Mouse (Mus musculus) heart, embryonic 14.5 days (tissue): ENCODE measurements around the gene Plxnd1. TPM values are rescaled to one million over a fixed set of nuclear protein-coding genes. Genes with fewer than 3 reads are reported as not detected.

Experiments used
- ATAC-seq: fragments of 200-750 bp; cut with Nextera tagmentation; 2 replicates; pipeline ENCODE4 v1.8.0; 2017; ENCODE audit warnings: low read depth, moderate TSS enrichment; ENCODE audit not compliant: insufficient number of reproducible peaks, insufficient read depth, low FRiP score
- H3K27ac ChIP-seq, 2 experiments: fragments of 200-500 bp in 1 of 2; fragments of 300-500 bp in 1 of 2; sonication (generic) in 1 of 2; replicated peaks in 1 of 2; 2 replicates each; pipeline ENCODE4 v1.5.1; 2012 to 2014; ENCODE audit warnings: low read depth in 2 of 2, low read length in 2 of 2, control low read depth in 1 of 2, mild to moderate bottlenecking in 1 of 2, mixed read lengths in 1 of 2; ENCODE audit not compliant: control insufficient read depth in 1 of 2, insufficient read depth in 1 of 2
- H3K27me3 ChIP-seq: fragments of 300-500 bp; sonication (generic); 2 replicates; pipeline ENCODE4 v1.6.1; 2014; ENCODE audit warnings: mild to moderate bottlenecking, low read length, control low read depth; ENCODE audit not compliant: control insufficient read depth, insufficient read depth
- H3K36me3 ChIP-seq: fragments of 300-500 bp; sonication (generic); 2 replicates; pipeline ENCODE4 v1.6.1; 2014; ENCODE audit warnings: mild to moderate bottlenecking, control low read depth, low read length, mixed read lengths; ENCODE audit not compliant: control insufficient read depth, insufficient read depth
- H3K4me1 ChIP-seq, 2 experiments: fragments of 200-500 bp in 1 of 2; fragments of 300-500 bp in 1 of 2; sonication (generic) in 1 of 2; 2 replicates each; pipeline ENCODE4 v1.6.1; 2012 to 2014; ENCODE audit warnings: low read length in 2 of 2, control low read depth in 1 of 2, mixed read lengths in 1 of 2; ENCODE audit not compliant: control insufficient read depth in 2 of 2, insufficient read depth in 2 of 2
- H3K4me2 ChIP-seq: fragments of 300-500 bp; sonication (generic); 2 replicates; pipeline ENCODE4 v1.6.1; 2014; ENCODE audit warnings: mild to moderate bottlenecking, low read length
- H3K4me3 ChIP-seq, 2 experiments: fragments of 200-500 bp in 1 of 2; fragments of 300-500 bp in 1 of 2; sonication (generic) in 1 of 2; 2 replicates each; pipeline ENCODE4 v1.5.1; 2012 to 2014; ENCODE audit warnings: low read length in 2 of 2, mild to moderate bottlenecking in 2 of 2, control low read depth in 1 of 2, low read depth in 1 of 2, moderate library complexity in 1 of 2; ENCODE audit not compliant: control insufficient read depth in 1 of 2, insufficient read depth in 1 of 2
- H3K9ac ChIP-seq: fragments of 300-500 bp; sonication (generic); 2 replicates; pipeline ENCODE4 v1.6.1; 2014; ENCODE audit warnings: mild to moderate bottlenecking, low read length
- H3K9me3 ChIP-seq: fragments of 300-500 bp; sonication (generic); 2 replicates; pipeline ENCODE4 v1.6.1; 2016; ENCODE audit warnings: low read length, control low read depth; ENCODE audit not compliant: control insufficient read depth
- WGBS: fragments of 180-500 bp; shearing (Covaris S2); extraction: QIAGEN DNeasy Blood & Tissue Kit; methylation state at CpG from one replicate; pipeline ENCODE4 v1.1.7; 2014; 5-methylcytosine and 5-hydroxymethylcytosine counted together
- polyA plus RNA-seq: library from polyadenylated mRNA; unstranded; fragments of >200 nt; fragmentation: Nextera tagmentation; extraction: Ambion mirVana; gene quantifications from 2 replicates; pipeline ENCODE4 v1.2.1, GENCODE M21; 2014

Gene Plxnd1
- polyA plus RNA-seq, 1 experiment from 2014 or later, result 58.8 TPM

- peak overlapping the region in 1 of 2 experiments; percentile 62; a peak in 2 of 4 replicates for H3K27ac ChIP-seq
- peaks cover 13% of the 10 kb centered on the region; the same call in 1 of the 2 replicates for H3K36me3 ChIP-seq
- no peaks in the 10 kb centered on the region for H3K9me3 ChIP-seq
- peaks cover 37 to 43% of the 10 kb centered on the region in 2 experiments for H3K4me1 ChIP-seq
- H3K4me2 ChIP-seq, result no peak overlapping the region
- 28% methylated on average over 6 of the region's 6 CpGs for WGBS
- H3K9ac ChIP-seq, result no peak overlapping the region
- no peak for ATAC-seq
- H3K27me3 ChIP-seq, result no peaks in the 10 kb centered on the region
- no peak overlapping the region for H3K4me3 ChIP-seq
Measured at GRCm38 (mm10) chr6:115908421-115908982, 86.3 kb downstream of the Plxnd1 start.

- 0 out of 4 replicates have a peak overlapping the region, but pooled peaks of 1 of the 2 experiments have one; percentile 31 for H3K27ac ChIP-seq
- H3K27me3 ChIP-seq, result no peaks in the 10 kb centered on the region
- peaks cover 13% of the 10 kb centered on the region; the same call in 1 of the 2 replicates for H3K36me3 ChIP-seq
- H3K4me1 ChIP-seq, result peaks cover 32 to 34% of the 10 kb centered on the region in 2 experiments
- H3K9me3 ChIP-seq, result no peaks in the 10 kb centered on the region
- H3K4me2 ChIP-seq, result no peak overlapping the region
- no peak overlapping the region for H3K4me3 ChIP-seq
- H3K9ac ChIP-seq, result no peak overlapping the region
- 66% methylated on average over 2 of the region's 2 CpGs for WGBS
- no peak for ATAC-seq
Measured at GRCm38 (mm10) chr6:115906871-115907270, 87.9 kb downstream of the Plxnd1 start.

- WGBS, result 53% methylated on average over 1 of the region's 1 CpGs
- no peak overlapping the region for H3K4me2 ChIP-seq
- no peaks in the 10 kb centered on the region for H3K9me3 ChIP-seq
- H3K27ac ChIP-seq, result 0 out of 4 replicates have a peak overlapping the region, but pooled peaks of 1 of the 2 experiments have one; percentile 31
- no peak overlapping the region for H3K9ac ChIP-seq
- H3K36me3 ChIP-seq, result peaks cover 13% of the 10 kb centered on the region; the same call in 1 of the 2 replicates
- ATAC-seq, result no peak
- H3K4me3 ChIP-seq, result no peak overlapping the region
- no peaks in the 10 kb centered on the region for H3K27me3 ChIP-seq
- H3K4me1 ChIP-seq, result peaks cover 32 to 33% of the 10 kb centered on the region in 2 experiments
Measured at GRCm38 (mm10) chr6:115906455-115906854, 88.3 kb downstream of the Plxnd1 start.

- Histone ChIP-seq H3K36me3 (peaks cover 13% of the 10 kb centered on the region; the same call in 1 of the 2 replicates), H3K27ac (peak overlapping the region; percentile 56 to 60), H3K9ac (no peak overlapping the region), H3K4me1 (peaks cover 26 to 32% of the 10 kb centered on the region in 2 experiments), H3K4me3 (no peak overlapping the region), H3K9me3 (no peaks in the 10 kb centered on the region), H3K27me3 (no peaks in the 10 kb centered on the region), H3K4me2 (no peak overlapping the region)
- no peak for ATAC-seq
- WGBS, result 76% methylated on average over 6 of the region's 6 CpGs
Measured at GRCm38 (mm10) chr6:115905568-115905967, 89.2 kb downstream of the Plxnd1 start.

Other genes starting within 250 kb of the Plxnd1 start
- gene Tmem40, start 232.6 kb downstream of the Plxnd1 start, polyA plus RNA-seq, result 0.55 and 1.3 TPM in 2 replicates
- 46.9 and 48.3 TPM in 2 replicates for gene Cand2, start 220.5 kb downstream of the Plxnd1 start, polyA plus RNA-seq
- 1,410 and 1,566 TPM in 2 replicates for gene Rpl32, start 186.3 kb downstream of the Plxnd1 start, polyA plus RNA-seq
- gene Efcab12, start 156.6 kb downstream of the Plxnd1 start, polyA plus RNA-seq, result 0.42 and 0.47 TPM in 2 replicates
- 7.6 and 9.6 TPM in 2 replicates for gene Mbd4, start 141.6 kb downstream of the Plxnd1 start, polyA plus RNA-seq
- gene Ift122, start 141.5 kb downstream of the Plxnd1 start, polyA plus RNA-seq, result 22.6 and 23.6 TPM in 2 replicates
- 0.07 TPM in 1 of 2 replicates, not detected in the other for gene Rho, start 63.3 kb downstream of the Plxnd1 start, polyA plus RNA-seq
- gene H1foo, start 50.1 kb downstream of the Plxnd1 start, polyA plus RNA-seq, result not detected in 2 replicates
- gene Tmcc1, start 198.5 kb upstream of the Plxnd1 start, polyA plus RNA-seq, result 12.6 and 13.5 TPM in 2 replicates
- gene Washc2, start 213.0 kb upstream of the Plxnd1 start, polyA plus RNA-seq, result 34.2 and 36.3 TPM in 2 replicates